Mouse (Mus musculus) spleen, embryonic (tissue): ENCODE data around the gene Zfp787.

Source experiments
- CTCF ChIA-PET: fragments of 350-600 bp; sonication (Branson Sonifier 250); formaldehyde crosslinking; loops from one replicate; lab custom pipeline; 2022; lab: Charles Lee

The Zfp787 gene

DNA sequence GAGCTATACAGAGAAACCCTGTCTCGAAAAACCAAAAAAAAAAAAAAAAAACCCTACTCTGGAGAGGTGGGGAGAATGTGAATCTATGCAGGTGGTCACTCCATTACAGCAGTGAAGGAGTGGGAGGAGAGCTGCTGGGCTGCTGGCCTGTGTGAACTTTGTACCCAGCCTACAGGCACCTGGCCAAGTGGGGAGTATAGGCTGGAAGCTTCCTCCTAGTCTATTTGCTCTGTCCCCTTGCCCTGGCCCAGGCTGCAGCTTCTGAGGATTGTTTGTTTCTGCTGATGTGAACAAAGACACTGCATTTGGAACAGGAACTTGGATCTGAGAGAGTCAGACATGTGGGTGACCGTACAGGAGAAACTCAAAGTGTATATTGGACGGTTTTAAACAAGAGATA lies 13.6 kb upstream of the Zfp787 start:
- CTCF ChIA-PET: no interaction called here

DNA sequence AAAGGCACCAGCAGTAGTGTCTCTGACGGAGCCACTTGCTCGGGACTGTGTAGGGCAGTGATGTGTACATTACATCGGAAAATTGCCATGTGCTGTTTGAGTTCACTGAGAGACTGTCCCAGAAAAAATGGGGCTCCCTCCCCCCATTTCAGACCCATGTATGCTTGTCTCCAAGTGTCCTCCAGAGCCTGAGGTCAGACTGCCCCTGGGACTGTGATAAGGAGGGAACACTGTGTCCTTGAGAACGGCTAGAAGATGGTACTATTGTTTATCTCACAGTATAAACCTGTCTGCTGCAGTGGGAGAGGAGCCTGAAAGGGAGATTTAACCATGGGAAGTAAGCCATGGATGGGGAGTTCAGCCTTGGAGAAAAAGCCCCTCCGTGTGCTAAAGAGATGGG lies 8.9 kb upstream of the Zfp787 start:
- CTCF ChIA-PET: interaction anchor here (0.5 kb wide), 1 partner anchor 8 kb away, joined by 7 read pairs; no protein-coding TSS in a partner anchor

DNA sequence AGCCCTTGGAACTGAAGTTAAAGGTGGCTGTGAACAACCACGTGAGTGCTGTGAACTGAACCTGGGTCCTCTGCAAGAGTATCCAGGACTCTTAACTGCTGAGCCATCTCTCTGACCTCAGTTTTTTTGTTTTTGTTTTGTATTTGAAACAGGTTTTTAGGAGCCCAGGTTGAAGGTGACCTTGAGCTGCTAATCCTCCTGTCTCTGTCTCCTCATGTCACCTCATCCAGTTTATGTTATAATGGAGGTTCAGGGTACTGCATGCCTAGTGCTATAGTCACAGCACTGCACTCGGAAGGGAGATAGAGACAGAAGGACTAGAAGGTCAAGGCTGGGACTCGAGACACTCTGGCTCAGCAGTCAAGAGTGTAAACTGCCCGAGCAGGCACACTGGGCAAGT lies 6.4 kb upstream of the Zfp787 start:
- CTCF ChIA-PET: interaction anchor here (0.7 kb wide), 1 partner anchor 32 kb away, joined by 3 read pairs; no protein-coding TSS in a partner anchor

DNA sequence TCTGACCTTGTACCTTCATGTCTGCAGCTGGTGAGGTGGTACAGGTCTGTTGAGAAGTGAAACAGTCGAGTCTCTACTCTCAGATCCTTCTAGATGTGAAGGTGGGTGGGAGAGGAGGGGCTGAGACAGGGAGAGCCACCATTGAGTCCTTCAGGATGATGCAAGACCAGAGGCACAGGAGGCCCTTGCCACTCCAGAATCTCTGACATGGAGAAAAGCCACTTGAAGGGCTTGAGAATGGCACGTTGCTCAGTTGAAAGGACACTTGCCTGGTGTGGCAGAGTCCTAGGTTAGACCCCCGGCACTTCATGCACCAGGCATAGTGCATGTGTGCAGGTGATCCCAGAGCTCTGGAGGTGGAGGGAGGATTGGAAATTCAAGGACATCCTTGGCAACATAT lies 5.7 kb upstream of the Zfp787 start:
- CTCF ChIA-PET: no interaction called here

DNA sequence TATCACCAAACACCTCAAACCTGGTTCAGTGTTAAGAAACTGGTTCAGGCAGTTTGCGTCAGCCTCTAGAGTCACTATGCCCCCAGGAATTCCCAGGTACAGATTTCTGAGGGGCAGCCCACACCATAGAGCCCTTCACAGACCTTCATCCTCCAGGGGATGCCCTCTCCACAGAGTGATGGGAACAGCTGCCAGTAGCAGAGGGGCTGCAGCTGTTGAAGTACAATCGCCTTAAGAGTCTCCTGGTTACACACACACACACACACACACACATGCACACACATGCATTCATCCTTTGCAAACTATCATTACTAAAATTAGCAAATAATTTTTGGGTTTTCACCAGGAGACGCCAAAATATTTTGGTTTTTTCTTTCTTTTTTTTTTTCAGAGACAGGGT lies 3.8 kb upstream of the Zfp787 start:
- CTCF ChIA-PET: no interaction called here

DNA sequence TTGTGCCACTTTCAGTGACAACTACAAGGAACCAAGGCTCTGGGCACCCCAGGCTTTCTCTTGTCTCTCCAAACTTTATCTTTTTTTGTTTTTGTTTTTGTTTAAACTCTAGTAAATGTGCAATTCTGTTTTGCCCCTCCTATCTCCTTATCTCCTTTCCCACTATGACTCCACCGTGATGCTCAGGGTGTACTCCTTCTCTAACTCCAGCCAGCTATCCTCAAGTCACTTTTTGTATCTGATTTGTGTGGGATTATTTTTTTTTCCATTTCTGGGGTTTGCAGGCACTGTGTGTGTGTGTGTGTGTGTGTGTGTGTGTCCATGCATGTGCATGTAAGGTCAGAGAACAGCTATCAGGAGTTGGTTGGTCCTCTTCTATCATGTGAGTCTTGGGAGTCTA lies 1.7 kb upstream of the Zfp787 start:
- CTCF ChIA-PET: interaction anchor here (0.6 to 0.7 kb wide), 2 partner anchors 15 to 1634 kb away, joined by 3 to 8 read pairs; partner anchors contain the start of genes Tnni3 and Zfp444

DNA sequence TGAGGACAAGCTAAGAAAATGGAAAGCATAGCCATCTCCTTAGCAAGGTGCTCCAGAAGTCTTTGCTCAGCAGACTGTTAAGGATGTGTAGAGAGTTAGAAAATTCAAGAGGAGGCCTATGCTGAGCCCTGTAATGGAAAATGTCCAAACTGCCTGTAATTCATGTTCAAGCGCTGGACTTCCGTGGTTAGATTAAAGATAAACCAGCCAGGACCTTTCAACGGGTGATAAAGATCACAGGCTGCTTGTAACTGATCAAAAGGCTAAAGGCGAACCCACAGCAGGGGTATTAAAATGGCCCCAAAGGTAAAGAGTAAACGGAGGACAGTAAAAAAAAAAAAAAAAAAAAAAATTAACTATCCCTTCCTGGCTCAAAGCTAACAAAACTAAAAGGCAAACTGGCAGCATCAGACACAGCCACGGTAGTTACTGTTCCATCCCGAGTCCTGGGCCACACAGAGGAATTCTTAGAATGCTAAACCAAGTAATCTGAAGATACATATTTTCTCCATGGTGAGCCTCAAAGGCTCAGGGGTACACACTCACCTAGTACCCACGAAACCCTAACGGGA lies 1.2 kb upstream of the Zfp787 start:
- CTCF ChIA-PET: interaction anchor here (0.6 to 0.7 kb wide), 2 partner anchors 15 to 1633 kb away, joined by 3 to 8 read pairs; partner anchors contain the start of genes Tnni3 and Zfp444

DNA sequence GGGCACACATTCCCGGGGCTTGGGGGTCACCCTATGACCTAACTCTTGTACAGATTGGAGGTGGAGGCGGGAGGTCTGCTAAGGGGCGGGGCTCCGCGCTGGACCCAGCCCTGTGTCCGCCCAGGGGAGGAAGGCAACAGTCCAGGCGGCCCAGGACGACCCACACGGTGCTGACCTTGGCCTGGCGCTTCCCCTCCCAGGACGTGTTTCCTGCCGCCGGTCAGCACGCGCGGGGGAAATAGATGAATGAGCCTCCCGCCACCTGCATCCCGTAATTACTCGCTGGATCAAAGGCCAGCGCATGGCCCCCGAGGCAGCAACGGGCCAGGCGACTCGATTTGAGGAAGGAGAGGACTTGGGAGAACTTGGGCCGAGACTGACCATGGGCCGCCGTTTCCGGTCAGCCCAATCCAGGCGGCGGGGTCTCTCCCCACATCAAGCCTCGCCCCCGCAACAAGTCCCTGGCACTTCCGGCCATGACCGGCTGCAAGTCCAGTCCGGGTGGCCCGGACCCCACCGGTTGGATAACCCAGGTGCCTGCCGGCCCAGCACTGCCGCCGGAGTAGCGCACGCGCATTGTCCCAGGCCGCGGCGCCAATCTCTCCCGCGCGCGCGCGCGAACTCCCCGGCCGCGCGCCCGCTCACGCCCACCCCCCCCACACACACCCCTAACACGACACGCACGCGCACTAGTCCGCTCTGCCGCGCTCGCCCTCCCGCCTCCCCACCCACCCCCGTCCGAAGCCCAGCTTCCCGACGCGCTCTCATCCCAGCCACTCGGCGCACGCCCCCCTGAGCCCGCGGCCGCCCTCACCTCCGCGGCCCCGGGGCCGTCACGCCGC lies 545 bp downstream of the Zfp787 start:
- CTCF ChIA-PET: no interaction called here

DNA sequence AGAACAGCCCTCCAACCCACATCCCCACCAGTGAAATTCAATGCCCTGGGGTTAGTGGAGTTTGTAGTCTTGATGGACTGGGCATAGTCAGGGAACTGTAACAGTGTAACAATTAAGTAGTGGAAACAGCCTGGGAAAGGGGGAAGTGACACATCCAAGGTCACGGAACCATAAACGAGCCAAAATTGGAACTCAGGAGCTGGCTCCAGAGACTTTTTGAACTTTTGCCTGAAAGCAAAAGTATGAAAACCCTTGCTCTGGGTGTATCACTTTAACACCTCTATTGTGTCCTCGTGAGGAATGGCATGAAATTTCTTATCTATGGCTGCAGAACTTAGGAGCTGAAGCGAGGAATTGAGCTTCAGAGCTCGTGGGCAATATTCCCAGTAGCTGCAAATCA lies 1.6 kb downstream of the Zfp787 start:
- CTCF ChIA-PET: interaction anchor here (0.5 kb wide), 1 partner anchor 129 kb away, joined by 4 read pairs; no protein-coding TSS in a partner anchor

DNA sequence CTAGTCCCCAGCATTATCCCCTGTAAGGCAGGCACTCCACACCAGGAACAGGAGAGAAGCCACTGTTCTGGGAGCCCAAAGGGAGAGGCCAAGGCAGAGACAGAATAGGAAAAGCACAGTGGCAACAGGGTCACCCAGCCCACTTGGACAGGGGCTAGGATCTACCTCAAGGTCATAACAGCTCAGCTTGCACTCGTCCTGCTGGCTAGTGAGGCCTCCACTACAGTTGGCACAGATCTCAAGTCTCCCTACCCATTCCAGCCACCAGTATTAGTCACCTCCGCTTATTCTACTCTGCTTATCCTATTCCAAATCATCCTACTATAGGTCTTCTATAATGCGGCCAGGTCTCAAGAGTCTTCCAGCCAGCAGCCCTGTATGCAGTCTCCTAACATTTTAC lies 2.7 kb downstream of the Zfp787 start:
- CTCF ChIA-PET: no interaction called here

DNA sequence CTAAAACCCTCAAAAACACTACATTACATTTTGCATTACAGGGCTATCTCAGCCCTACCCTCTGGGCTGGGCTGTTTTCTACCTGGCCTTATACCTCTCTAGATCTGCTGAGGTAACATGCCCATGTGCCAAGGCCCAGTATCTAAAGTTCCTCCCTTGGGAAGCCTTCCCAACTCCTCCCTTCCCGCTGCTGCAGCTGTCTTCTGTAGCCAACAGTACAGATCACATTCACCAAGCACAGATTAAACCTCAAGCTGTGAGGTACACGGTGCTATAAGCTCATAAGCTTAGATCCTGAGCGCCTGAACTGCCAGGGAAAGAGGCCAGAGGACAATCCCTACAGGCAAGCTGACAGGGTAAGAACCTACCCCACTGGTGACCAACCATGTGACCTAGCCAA lies 3.8 kb downstream of the Zfp787 start:
- CTCF ChIA-PET: no interaction called here

DNA sequence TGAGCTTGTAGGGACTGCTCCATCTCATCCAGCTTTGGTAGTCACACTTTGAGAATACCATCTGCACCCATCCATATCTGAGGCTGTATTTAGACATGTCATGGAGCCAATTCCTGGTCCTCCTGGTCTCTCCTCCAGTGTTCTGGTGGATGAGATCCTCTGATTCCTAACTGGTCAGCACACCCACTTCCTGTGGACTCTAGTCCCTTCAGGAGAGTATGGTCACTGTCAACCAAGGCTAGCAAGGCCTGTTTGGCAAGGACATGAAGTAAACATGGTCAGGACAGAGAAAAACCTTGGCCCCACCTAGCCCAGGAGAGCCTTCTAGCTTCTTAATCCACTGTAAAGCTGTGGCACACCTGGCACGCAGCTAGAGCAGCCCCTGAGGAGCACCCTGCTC lies 4.5 kb downstream of the Zfp787 start:
- CTCF ChIA-PET: no interaction called here

DNA sequence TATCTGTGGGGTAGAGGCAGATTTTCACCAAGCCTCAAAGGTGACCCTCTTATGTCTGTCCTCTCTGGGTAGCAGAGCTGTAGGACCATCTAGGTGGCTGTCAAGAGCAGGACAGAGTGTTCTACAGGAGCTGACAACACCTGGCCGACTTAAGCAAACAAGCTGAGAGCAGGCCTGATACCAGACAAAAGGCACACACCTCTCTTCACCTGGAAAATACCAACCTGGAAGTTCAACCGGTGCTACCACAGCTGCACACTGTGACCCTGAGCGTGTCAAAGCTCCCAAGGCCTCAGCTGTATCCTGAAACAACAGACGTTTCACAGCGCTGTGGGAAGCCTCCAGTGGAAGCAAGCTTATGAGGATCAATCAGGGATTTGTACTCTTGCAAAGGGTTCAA lies 8.1 kb downstream of the Zfp787 start:
- CTCF ChIA-PET: no interaction called here

DNA sequence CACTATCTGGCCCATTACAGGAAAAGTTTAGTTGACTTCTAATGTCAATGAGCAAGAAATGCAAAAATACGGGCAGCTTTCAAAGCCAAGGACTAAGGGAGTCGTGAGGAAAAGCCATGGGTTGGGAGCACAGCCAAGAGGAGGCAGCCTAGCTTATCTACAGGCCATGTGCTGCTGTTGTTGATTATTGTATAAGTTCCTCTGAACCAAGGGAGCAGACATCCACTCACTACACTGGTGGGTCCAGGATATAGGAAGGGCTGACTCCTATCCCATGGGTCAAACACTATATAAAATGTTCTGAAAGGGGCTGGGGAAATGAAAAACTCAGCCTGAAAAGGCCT lies 8.8 kb downstream of the Zfp787 start:
- CTCF ChIA-PET: interaction anchor here (1.1 kb wide), 1 partner anchor 44 kb away, joined by 4 read pairs; no protein-coding TSS in a partner anchor

DNA sequence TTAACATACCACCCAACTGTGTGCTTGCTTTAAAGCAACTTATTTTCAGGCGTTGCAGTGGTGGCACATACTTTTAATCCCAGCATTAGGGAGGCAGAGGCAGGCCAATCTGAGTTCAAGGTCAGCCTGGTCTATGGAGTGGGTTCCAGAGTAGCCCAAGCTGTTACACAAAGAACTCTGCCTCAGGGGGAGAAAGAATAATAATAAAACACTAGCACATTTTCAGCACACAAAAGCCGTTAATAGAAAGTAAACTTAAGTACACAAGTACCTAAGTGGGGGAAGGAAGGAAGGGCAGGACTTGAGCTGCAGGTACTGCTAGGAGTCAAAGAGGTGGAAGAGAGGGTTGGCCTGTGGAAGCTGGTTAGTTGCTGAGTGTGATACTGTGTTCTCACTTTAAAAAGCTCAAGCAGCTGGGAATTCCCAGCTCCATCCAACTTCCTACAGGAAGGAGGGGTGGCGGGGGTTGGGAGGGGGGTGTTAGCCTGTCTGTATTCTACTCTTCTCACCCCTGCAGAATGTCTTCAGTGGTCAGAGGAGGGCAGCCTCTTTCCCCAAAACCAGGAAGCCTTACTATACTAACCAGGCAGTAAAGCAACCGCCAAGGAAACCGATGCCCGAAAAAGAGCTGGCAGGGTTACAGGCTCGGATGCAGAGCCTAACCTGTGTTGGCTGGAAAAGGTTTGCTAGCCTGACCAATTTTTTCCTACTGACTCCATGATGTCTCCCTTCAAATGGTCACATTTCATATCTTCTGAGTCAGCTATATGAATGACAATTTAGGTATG lies 9.4 kb downstream of the Zfp787 start:
- CTCF ChIA-PET: interaction anchor here (1.1 kb wide), 1 partner anchor 44 kb away, joined by 4 read pairs; no protein-coding TSS in a partner anchor

DNA sequence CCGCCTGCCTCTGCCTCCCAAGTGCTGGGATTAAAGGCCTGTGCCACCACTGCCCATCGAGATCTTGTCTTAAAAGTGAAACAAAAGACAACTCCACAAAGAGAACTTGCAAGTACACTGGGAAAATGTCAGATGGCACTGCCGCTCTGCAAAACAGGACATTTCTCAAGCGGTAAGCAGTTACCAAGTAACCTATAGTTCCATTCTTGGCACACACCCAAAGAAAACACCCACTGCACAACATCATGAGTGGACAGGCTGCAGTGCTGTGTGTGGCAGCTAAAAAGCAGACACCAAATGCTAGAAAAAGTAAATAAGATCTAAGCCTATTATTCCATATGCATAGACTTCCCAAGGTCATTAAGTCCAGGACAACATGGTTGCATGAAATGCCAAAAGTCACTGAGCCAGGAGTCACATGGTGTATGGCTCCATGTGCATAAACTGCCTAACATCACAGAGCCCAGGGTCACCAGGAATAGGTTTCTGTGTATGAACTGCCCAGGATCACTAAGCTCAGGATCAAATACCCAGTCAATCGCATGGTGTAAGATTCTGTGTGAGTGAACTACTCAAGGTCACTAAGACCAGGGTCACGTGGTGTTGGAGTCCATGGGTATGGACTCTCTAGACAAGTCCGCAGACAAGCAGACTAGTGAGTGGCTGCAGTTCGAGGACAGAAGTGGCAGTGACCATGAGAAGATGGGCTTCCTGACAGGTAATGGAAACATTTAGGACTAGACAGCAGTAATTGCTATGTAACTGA lies 10.2 kb downstream of the Zfp787 start:
- CTCF ChIA-PET: interaction anchor here (1.1 kb wide), 1 partner anchor 45 kb away, joined by 4 read pairs; no protein-coding TSS in a partner anchor

DNA sequence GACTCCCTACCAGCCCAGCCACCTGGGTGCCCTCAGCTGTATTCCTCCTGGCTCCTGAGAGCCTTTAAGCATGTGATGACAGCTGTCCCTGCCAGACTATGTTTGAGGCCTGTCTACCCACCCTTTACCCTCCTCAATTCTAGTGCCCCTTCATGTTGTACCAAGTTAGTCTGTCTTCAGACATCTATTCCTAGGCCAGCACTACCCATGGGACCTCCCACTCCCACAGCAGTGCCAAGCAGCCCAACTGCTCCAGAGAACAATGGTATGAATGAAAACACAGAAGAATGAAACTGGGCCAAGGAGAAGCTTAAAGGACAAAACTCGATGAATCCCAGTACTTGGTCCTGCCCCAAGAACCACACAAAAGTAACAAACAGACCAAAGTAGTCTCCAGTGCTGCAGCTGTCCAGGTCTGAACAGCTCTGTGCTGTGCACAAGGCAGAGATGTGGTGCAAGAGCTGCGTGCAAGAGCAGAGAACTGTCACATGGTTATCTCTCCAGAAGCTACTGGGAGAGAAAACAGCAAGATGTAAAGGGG lies 11.7 kb downstream of the Zfp787 start:
- CTCF ChIA-PET: no interaction called here

DNA sequence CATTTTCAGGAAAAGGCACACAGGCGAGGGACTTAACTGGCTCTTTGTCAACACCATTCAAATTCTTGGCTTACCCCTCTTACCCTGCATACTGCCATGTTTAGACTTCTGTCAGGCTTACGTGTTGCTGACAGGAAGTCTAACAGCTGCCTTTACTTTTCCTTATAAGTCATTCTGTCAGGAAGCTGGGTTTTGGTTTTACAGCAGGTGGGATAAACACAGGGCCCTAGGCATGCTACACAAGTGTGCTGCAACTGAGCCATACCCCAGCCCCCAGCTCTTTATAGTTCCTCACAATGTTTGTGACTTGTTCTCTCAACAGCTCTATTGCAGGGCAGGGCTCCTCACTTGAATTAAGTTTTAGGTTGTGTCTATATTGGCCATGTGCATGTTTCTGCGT lies 16.5 kb downstream of the Zfp787 start:
- CTCF ChIA-PET: no interaction called here

DNA sequence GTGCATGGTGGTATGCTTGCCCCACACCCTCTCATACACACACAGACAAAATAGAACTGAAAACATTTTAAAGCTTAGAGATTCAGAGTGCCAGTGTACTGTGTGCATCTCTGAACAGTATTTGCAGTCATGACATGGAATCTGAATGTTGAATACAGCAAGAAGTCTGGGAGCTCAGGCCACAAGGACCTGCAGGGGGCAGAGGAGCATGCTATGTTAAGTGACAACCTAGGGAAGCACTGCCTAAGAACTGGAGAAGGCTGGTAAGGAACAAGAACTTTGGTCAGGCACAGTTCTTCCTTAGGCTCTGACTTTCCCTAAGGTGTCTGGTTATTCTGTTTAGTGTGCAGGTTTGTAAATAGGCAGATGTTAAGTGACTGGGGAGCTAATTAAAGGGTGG lies 19.3 kb downstream of the Zfp787 start:
- CTCF ChIA-PET: interaction anchor here (0.9 kb wide), 1 partner anchor 60 kb away, joined by 3 read pairs; the partner anchor contains the start of gene Galp

DNA sequence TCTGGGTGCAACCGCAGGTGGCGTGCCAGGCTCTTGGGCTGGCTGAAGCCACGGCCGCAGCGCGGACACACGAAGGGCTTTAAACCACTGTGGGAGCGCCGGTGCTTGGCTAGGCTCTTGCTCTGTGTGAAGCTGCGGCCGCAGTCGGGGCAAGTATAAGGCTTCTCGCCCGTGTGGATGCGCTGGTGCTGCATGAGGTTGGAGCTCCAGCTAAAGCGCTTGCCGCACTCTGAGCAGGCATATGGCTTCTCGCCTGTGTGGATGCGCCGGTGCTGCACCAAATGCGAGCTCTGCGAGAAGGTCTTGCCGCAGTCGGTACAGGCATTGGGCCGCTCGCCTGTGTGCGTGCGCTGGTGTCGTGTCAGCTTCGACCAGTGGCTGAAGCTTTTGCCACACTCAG lies 23.2 kb downstream of the Zfp787 start:
- CTCF ChIA-PET: no interaction called here

DNA sequence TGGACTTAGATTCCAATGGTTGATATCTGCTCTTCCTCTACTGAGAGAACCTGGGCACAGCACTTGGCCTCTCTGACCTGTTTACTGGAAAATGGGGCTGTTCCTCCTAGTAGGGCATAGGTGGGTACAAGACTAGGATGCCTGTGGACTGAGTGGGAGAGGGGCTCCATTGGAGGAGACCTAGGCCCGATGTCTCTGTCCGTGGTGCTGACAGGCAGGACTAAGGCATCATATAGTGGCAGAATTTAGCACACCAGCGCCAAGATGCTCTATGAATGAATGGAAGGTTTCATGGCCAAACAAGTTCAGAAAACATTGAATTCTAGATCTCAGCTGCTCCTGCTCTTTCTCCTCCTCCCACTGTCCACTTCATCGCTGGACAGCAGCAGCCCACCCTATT lies 25.5 kb downstream of the Zfp787 start:
- CTCF ChIA-PET: no interaction called here
